ENCODE assay signal across 8 mouse cellular contexts in the genomic region with DNA sequence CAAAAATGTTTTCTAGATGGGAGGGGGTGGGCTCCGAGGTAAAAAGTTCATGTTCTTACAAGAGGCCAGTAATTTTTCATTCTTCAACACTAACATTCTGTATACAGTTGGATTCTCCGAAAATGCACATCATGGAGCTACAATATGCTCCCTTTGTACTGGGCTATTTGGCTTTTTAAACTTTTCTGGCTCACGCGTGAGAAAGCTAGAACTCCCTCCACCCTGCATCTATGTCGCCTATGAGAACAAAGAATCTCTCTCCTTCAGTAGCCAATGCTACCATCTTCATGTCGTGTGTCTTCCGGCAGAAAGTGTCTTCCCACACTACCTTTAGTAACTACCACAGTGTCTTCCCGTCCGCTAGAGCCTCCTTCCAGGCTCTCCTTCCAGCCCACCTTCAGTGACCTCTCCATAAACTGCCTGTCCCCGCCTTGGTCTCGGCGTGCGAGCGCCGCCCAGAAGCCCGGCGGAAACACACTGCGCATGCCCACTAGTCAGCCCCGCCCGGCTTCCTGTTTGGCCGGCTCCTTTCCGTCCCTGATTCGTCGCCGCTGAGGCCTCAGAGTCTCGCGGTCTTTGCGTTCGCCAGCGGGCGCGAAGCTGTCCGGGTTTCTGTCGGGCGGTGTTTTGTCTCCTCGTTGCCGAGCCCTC. TPM values are rescaled to one million over a fixed set of nuclear protein-coding genes. Genes with fewer than 3 reads are reported as not detected.
DNase-seq lines count a peak whose midpoint lies in the region; ATAC-seq and TF ChIP-seq lines count a peak whose summit lies in the region.

Lsm8 (plus strand) TSS at position 529 of the 651 bp plus-strand sequence.

- H3K4me2 ChIP-seq in forebrain, embryonic 12.5 days, result peak within 1 kb of the TSS; percentile 68
- peak within 1 kb of the TSS; percentile 79 for H3K4me2 ChIP-seq in heart, postnatal 0 days (ENCODE audit: low read depth, low read length)
- H3K4me2 ChIP-seq in liver, embryonic 16.5 days (ENCODE audit: low read depth, low read length), result peak within 1 kb of the TSS; percentile 69
- H3K4me2 ChIP-seq in neural tube, embryonic 13.5 days, result peak within 1 kb of the TSS; percentile 65

- no peak for TF ChIP-seq CTCF in E14TG2a.4 (conservative IDR thresholded peaks at IDR 0.05; ENCODE audit: low read length)
- TF ChIP-seq CTCF in heart, postnatal 0 days (IDR thresholded peaks at IDR 0.05; ENCODE audit: low read depth), result no peak
- TF ChIP-seq CTCF in testis, adult 2 months (IDR thresholded peaks at IDR 0.05; ENCODE audit: control insufficient read depth, insufficient read depth, insufficient replicate concordance, low read depth, low read length), result 0 out of 2 replicates have a peak, but pooled peaks have one; percentile 6

- H3K4me1 ChIP-seq in E14TG2a.4 (replicated peaks; ENCODE audit: low read depth, low read length), result peaks cover 12% of the 10 kb centered on the region
- peaks cover 18% of the 10 kb centered on the region for H3K4me1 ChIP-seq in forebrain, embryonic 12.5 days
- H3K4me1 ChIP-seq in heart, postnatal 0 days (ENCODE audit: control insufficient read depth, insufficient read depth), result peaks cover 11% of the 10 kb centered on the region; the same call in 1 of the 2 replicates
- peaks cover 4% of the 10 kb centered on the region; the same call in 1 of the 2 replicates for H3K4me1 ChIP-seq in liver, embryonic 16.5 days (ENCODE audit: control insufficient read depth, low read depth, low read length)
- peaks cover 26% of the 10 kb centered on the region for H3K4me1 ChIP-seq in neural tube, embryonic 13.5 days (replicated peaks)
- no peaks in the 10 kb centered on the region for H3K4me1 ChIP-seq in testis, adult 2 months (ENCODE audit: control insufficient read depth, insufficient read depth, low read length)

- no peaks in the 10 kb centered on the region for H3K27me3 ChIP-seq in E14TG2a.4 (ENCODE audit: insufficient read depth, low read length)
- H3K27me3 ChIP-seq in forebrain, embryonic 12.5 days, result no peaks in the 10 kb centered on the region
- H3K27me3 ChIP-seq in heart, postnatal 0 days (ENCODE audit: control insufficient read depth, insufficient read depth, low read length), result no peaks in the 10 kb centered on the region
- H3K27me3 ChIP-seq in liver, embryonic 16.5 days (ENCODE audit: control insufficient read depth, insufficient read depth, low read depth, low read length), result no peaks in the 10 kb centered on the region
- H3K27me3 ChIP-seq in neural tube, embryonic 13.5 days, result no peaks in the 10 kb centered on the region
- no peaks in the 10 kb centered on the region for H3K27me3 ChIP-seq in testis, adult 2 months (ENCODE audit: control insufficient read depth, insufficient read depth, low read length)

- no peaks in the 10 kb centered on the region for H3K9me3 ChIP-seq in E14TG2a.4 (ENCODE audit: low read length)
- H3K9me3 ChIP-seq in forebrain, embryonic 12.5 days, result no peaks in the 10 kb centered on the region
- H3K9me3 ChIP-seq in heart, postnatal 0 days (replicated peaks; ENCODE audit: control insufficient read depth, low read length), result no peaks in the 10 kb centered on the region
- no peaks in the 10 kb centered on the region for H3K9me3 ChIP-seq in liver, embryonic 16.5 days (replicated peaks; ENCODE audit: control insufficient read depth, low read length)
- no peaks in the 10 kb centered on the region for H3K9me3 ChIP-seq in neural tube, embryonic 13.5 days

- H3K36me3 ChIP-seq in E14TG2a.4 (ENCODE audit: insufficient read depth, low read length), result peaks cover 31% of the 10 kb centered on the region
- H3K36me3 ChIP-seq in forebrain, embryonic 12.5 days (replicated peaks), result peaks cover 21% of the 10 kb centered on the region
- H3K36me3 ChIP-seq in heart, postnatal 0 days (replicated peaks; ENCODE audit: control insufficient read depth, insufficient read depth, low read length), result peaks cover 17% of the 10 kb centered on the region
- H3K36me3 ChIP-seq in liver, embryonic 16.5 days (ENCODE audit: control insufficient read depth, insufficient read depth), result peaks cover 13% of the 10 kb centered on the region
- H3K36me3 ChIP-seq in neural tube, embryonic 13.5 days, result peaks cover 22% of the 10 kb centered on the region
- H3K36me3 ChIP-seq in testis, adult 2 months (ENCODE audit: control insufficient read depth, insufficient read depth, low read length), result no peaks in the 10 kb centered on the region

- H3K27ac ChIP-seq in forebrain, embryonic 12.5 days, result peak within 1 kb of the TSS; percentile 95
- H3K27ac ChIP-seq in heart, postnatal 0 days (ENCODE audit: low read depth), result peak within 1 kb of the TSS; percentile 96
- H3K27ac ChIP-seq in liver, embryonic 16.5 days (ENCODE audit: low read length), result peak within 1 kb of the TSS; percentile 94
- H3K27ac ChIP-seq in neural tube, embryonic 13.5 days (replicated peaks), result peak within 1 kb of the TSS; percentile 91
- H3K27ac ChIP-seq in testis, adult 2 months (ENCODE audit: control insufficient read depth, insufficient read depth, low read depth, low read length), result peak within 1 kb of the TSS; percentile 100

- DNase-seq in c-Kit-positive CD71-positive TER-119-positive erythroid progenitor cells, embryonic 14.5 days (ENCODE audit: low spot score), result peak; percentile 96
- DNase-seq in heart, postnatal 0 days (ENCODE audit: low spot score), result peak; percentile 97
- peak; percentile 98 for DNase-seq in kidney, postnatal 4 days

- H3K9ac ChIP-seq in forebrain, embryonic 12.5 days, result peak within 1 kb of the TSS; percentile 90
- H3K9ac ChIP-seq in heart, postnatal 0 days (replicated peaks; ENCODE audit: low read depth, low read length), result peak within 1 kb of the TSS; percentile 95
- H3K9ac ChIP-seq in liver, embryonic 16.5 days (ENCODE audit: low read depth, low read length), result peak within 1 kb of the TSS; percentile 98
- peak within 1 kb of the TSS; percentile 88 for H3K9ac ChIP-seq in neural tube, embryonic 13.5 days

- ATAC-seq in forebrain, embryonic 12.5 days (ENCODE audit: low FRiP score), result peak; percentile 100
- peak; percentile 100 for ATAC-seq in heart, postnatal 0 days (ENCODE audit: insufficient read depth, low read depth)
- ATAC-seq in liver, embryonic 16.5 days (ENCODE audit: low read depth), result peak; percentile 100
- ATAC-seq in neural tube, embryonic 13.5 days (ENCODE audit: low read depth), result peak; percentile 100

- peak within 1 kb of the TSS; percentile 83 for H3K4me3 ChIP-seq in E14TG2a.4 (replicated peaks; ENCODE audit: low read length)
- H3K4me3 ChIP-seq in forebrain, embryonic 12.5 days (replicated peaks), result peak within 1 kb of the TSS; percentile 70
- H3K4me3 ChIP-seq in heart, postnatal 0 days (ENCODE audit: low read depth, low read length), result peak within 1 kb of the TSS; percentile 98
- peak within 1 kb of the TSS; percentile 99 for H3K4me3 ChIP-seq in liver, embryonic 16.5 days (ENCODE audit: low read depth, low read length)
- peak within 1 kb of the TSS; percentile 68 for H3K4me3 ChIP-seq in neural tube, embryonic 13.5 days
- peak within 1 kb of the TSS; percentile 99 for H3K4me3 ChIP-seq in testis, adult 2 months (ENCODE audit: control insufficient read depth, low read depth, low read length)

- peak; percentile 82 for TF ChIP-seq POLR2A in testis, adult 2 months (IDR thresholded peaks at IDR 0.05; ENCODE audit: control insufficient read depth, low read depth, low read length)

- peak; percentile 85; the same call in 1 of the 2 replicates for TF ChIP-seq EP300 in heart, postnatal 0 days (IDR thresholded peaks at IDR 0.05; ENCODE audit: low read depth)

- WGBS in forebrain, embryonic 12.5 days, result 2% methylated on average over 37 of the region's 37 CpGs
- under 1% methylated on average over 37 of the region's 37 CpGs for WGBS in heart, postnatal 0 days
- under 1% methylated on average over 37 of the region's 37 CpGs for WGBS in liver, embryonic 16.5 days (ENCODE audit: insufficient replicate concordance)
- WGBS in neural tube, embryonic 13.5 days, result 1% methylated on average over 37 of the region's 37 CpGs

RNA-seq across cellular contexts. Expression of gene Lsm8, which starts in this region (rescaled TPM):
- polyA plus RNA-seq in forebrain, embryonic 12.5 days (2016; fragmentation: Nextera tagmentation; extraction: Ambion mirVana), result 230 and 232 TPM in 2 replicates
- 39.8 and 71.5 TPM in 2 replicates for total RNA-seq in heart, postnatal 0 days (2014; rRNA removed; ENCODE audit: low replicate concordance)
- polyA plus RNA-seq in heart, postnatal 0 days (2015; fragmentation: Nextera tagmentation; extraction: Ambion mirVana), result 109 and 121 TPM in 2 replicates
- 60.8 and 82.0 TPM in 2 replicates for polyA plus RNA-seq in liver, embryonic 16.5 days (2015; fragmentation: Nextera tagmentation; extraction: Ambion mirVana)
- 124 and 145 TPM in 2 replicates for polyA plus RNA-seq in neural tube, embryonic 13.5 days (2015; fragmentation: Nextera tagmentation; extraction: Ambion mirVana)
- 16.7 and 25.5 TPM in 2 replicates for polyA plus RNA-seq in testis, adult 2 months (2012; rRNA removed)

Comparison
In these comparisons a context has a peak if more than half of its experiments do, and no peak if none do; other contexts are left out.
1. Peak in every context shown above with its lines: DNase-seq, ATAC-seq, H3K4me3 ChIP-seq and H3K27ac ChIP-seq.